Mouse (Mus musculus): Measurements from ENCODE around the gene Plekhg2. TPM values are rescaled to one million over a fixed set of nuclear protein-coding genes. Genes with fewer than 3 reads are reported as not detected.

Plekhg2 gene
- 47.1 and 61.8 TPM in 2 replicates for polyA plus RNA-seq (2015; fragmentation: Nextera tagmentation; extraction: Ambion mirVana)

DNA sequence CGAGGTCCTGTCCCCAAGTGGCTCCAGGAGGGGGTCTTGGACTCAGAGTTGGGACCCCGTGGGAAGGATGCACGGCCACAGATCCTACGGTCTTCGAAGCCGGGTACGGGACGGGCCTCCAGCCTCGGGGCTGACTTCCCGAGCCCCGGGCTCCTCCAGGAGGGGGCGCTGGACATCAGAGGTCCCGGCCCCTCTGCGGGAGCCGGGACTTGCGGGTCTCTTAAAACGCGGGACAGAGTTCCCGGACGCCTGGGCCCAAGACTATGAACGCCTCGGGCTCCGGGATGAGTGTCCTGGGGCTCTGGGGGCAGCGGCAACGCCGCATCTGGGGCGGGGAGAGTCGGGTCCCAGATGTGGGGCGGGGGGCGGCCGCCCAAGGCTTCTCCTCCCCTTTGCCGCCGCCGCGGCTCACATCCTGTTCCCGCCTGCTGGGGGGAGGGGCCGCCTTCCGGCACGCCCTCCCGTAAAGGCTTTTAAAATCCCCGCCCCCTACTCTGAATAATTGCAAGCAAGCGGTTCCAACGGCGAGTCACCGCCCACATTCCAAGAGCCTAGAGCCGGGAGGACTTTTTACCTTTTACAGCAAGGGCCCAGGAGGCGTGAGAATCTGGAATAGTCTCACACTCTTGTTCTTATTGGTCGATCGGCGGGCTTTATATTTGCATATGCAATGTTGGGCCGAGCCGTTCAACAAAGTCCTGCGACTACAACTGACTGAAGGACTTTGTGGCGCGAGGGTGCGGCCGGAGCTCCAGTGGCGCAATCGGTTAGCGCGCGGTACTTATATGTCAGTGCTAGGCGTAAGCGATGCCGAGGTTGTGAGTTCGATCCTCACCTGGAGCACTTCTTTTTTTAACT is at the start of gene Plekhg2:
Gene Plekhg2, minus strand, starts transcription at position 349 of the 858 bp plus-strand sequence.

GRCm38 (mm10) chr7:28392429-28393271 is 20.3 kb upstream of the Plekhg2 start, which contains the start of the genes Med29 and Paf1:
Med29 (minus strand) TSS chr7:28392708.
Paf1 (plus strand) TSS chr7:28392951.

DNA sequence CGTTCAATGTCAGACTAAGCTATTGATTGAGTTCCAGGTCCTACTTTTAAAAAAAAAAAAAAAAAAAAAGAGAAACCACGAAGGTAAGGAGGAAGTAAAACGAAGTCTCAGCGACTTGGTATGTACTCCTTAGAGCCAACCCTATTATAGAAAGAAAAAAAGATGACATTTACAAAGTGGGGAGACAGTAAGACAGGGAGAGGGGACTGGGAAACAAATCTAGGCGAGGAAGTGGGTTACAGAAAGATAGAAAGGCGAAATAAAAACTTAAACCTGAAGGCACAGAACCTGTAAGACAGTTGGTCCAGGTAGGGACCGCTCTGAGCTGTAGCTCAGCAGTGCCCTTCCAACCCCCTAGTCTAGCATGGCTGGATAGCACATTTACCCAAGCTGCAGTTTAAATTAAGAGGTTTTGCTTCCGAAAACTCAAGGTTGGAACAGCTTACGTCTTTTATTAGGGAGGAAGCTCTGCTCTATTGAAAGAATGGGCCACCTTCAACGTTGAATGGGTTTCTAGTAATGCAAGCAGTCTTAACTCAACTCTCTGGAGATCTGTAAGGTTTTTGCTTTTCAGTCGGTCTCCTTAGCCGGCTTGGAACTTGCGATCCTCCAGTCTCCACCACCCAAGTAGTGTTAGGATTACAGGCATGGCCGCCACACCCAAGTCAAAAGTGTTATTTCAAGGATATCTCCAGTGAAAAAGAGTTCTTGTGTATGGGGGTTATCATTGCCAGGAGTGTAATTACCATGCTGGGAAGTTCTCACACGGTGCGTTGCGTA is 8.0 kb upstream of the Plekhg2 start, which contains the start of gene Zfp36:
Gene Zfp36, minus strand, starts transcription at position 17 of the 780 bp plus-strand sequence.

DNA sequence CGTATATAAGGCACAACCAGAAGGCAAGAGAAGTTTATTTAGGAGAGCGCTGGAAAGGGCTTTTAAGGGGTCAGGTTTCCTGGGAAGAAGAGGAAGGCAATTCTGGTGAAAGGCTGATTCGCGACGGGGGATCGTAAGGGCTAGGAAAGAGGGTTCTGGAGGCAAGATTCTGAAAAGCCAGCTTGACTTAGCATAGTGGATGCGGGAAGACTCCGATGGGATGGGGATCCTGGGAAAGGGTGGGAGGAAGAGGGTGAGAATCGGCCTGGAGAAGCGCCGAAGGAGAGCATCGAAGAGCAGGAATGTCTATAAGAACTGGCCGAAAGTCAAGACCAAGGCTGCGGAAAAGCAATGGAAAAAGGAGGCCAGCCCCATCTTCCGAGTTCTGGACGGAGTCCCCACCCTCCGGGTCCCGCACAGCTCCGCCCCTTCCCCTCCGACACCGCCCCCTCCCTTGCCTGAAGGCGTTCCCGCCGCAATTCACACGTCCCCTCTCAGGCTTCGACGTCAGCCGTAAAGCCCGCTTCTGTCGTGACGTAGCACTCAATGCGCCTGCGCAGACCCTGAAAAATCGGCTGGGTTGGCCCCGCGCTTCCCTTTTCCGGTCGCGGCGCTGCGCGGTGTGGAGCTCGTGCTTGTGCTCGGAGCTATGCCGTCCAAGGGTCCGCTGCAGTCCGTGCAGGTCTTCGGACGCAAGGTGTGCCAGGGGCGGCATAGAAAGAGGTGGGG is 22.1 kb downstream of the Plekhg2 start, which contains the start of gene Rps16:
Gene Rps16, plus strand, starts transcription at position 498 of the 729 bp plus-strand sequence.

DNA sequence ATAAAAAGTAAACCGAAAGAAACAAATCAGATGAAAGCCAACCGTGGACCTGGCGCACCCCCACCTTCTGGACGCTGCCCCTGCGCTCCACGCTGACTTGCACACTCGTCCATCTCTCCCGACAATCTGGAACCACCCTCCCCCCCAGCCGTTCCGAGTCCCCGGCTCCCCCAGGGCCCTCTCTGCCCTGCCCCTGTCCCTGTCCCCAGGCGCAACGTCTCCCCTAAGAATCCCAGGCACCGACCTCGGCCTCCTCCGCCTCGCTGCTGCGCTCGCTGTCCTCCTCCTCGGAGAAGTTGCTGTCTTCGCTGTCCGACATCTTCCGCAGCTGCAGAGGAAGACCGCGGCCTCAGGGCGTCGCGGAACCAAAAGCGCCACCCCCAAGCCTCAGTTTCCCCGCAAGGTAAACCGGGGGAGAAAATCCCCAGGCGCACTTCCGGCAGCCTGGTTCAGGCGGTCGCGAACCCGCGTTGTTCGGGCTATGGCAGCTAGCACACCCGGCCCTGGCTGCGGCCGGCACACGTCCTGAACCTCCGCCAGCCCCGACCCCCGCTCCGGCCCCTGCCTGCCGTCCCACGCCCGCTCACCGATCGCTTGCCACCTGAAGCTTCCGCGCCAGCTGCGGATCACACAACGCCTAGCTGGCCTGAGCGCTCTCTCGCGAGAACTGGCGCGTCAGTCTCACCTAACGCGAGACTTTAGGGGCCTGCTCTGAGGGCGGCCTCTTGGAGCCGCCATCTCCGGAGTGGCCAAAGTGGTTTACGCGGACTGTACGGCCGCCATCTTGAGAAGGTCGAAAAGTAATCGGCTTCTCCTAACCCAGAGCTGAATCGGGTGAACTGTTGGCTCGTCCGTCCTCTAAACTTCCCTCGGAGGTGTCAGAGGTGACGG is 34.0 kb downstream of the Plekhg2 start, which contains the start of gene Supt5:
Gene Supt5, minus strand, starts transcription at position 639 of the 891 bp plus-strand sequence.

DNA sequence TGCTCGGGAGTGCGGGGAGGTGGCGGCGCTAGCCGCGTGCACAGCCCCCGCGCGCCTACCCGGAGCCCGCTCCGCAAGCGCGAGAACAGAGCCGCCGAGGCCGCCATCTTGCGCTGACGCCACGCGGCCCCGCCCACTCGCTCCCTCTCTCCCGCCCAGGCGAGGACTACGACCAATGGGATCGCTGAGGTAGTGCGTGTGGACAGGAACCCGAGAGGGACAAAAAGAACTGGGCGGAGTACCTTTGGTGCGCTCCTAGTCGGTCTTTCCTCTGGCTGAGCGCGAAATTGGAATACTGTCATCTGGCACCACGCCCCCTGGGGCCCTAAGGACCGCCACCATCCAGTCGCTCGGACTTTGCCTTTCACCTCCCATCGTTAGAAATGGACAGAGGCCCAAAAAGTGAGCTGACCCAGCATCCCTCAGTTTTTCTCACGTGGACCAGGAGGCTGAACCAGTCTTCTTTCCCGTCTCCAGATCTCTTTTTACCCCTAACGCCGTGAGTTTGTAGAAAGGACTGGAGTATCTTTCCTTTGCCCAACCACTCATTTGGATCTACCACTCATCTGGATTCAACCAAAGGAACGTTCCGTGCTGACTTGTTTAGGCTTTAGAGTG is 60.4 kb downstream of the Plekhg2 start, which contains the start of gene Timm50:
Gene Timm50, minus strand, starts transcription at position 147 of the 618 bp plus-strand sequence.

Other genes starting within 250 kb of the Plekhg2 start
- 0.07 and 0.08 TPM in 2 replicates for gene 9530053A07Rik, start 243.1 kb downstream of the Plekhg2 start, polyA plus RNA-seq (2015; fragmentation: Nextera tagmentation; extraction: Ambion mirVana)
- gene Fbl, start 202.9 kb downstream of the Plekhg2 start, polyA plus RNA-seq (2015; fragmentation: Nextera tagmentation; extraction: Ambion mirVana), result 56.9 and 59.0 TPM in 2 replicates
- gene Dyrk1b, start 193.1 kb downstream of the Plekhg2 start, polyA plus RNA-seq (2015; fragmentation: Nextera tagmentation; extraction: Ambion mirVana), result 5.0 and 7.3 TPM in 2 replicates
- 2.6 and 4.0 TPM in 2 replicates for gene Eid2, start 104.7 kb downstream of the Plekhg2 start, polyA plus RNA-seq (2015; fragmentation: Nextera tagmentation; extraction: Ambion mirVana)
- gene Eid2b, start 94.9 kb downstream of the Plekhg2 start, polyA plus RNA-seq (2015; fragmentation: Nextera tagmentation; extraction: Ambion mirVana), result 7.9 and 9.2 TPM in 2 replicates
- 0.37 TPM in 1 of 2 replicates, not detected in the other for gene Selenov, start 81.4 kb downstream of the Plekhg2 start, polyA plus RNA-seq (2015; fragmentation: Nextera tagmentation; extraction: Ambion mirVana)
- 0.17 TPM in 1 of 2 replicates, not detected in the other for gene Dll3, start 70.4 kb downstream of the Plekhg2 start, polyA plus RNA-seq (2015; fragmentation: Nextera tagmentation; extraction: Ambion mirVana)
- gene Timm50, start 60.5 kb downstream of the Plekhg2 start, polyA plus RNA-seq (2015; fragmentation: Nextera tagmentation; extraction: Ambion mirVana), result 59.0 and 64.6 TPM in 2 replicates
- gene Supt5, start 33.9 kb downstream of the Plekhg2 start, polyA plus RNA-seq (2015; fragmentation: Nextera tagmentation; extraction: Ambion mirVana), result 43.2 and 47.1 TPM in 2 replicates
- gene Rps16, start 21.9 kb downstream of the Plekhg2 start, polyA plus RNA-seq (2015; fragmentation: Nextera tagmentation; extraction: Ambion mirVana), result 718 and 753 TPM in 2 replicates
- 49.3 and 49.5 TPM in 2 replicates for gene Zfp36, start 7.7 kb upstream of the Plekhg2 start, polyA plus RNA-seq (2015; fragmentation: Nextera tagmentation; extraction: Ambion mirVana)
- 31.0 and 32.3 TPM in 2 replicates for gene Med29, start 20.1 kb upstream of the Plekhg2 start, polyA plus RNA-seq (2015; fragmentation: Nextera tagmentation; extraction: Ambion mirVana)
- 59.8 and 81.5 TPM in 2 replicates for gene Paf1, start 20.4 kb upstream of the Plekhg2 start, polyA plus RNA-seq (2015; fragmentation: Nextera tagmentation; extraction: Ambion mirVana)
- gene Gmfg, start 64.8 kb upstream of the Plekhg2 start, polyA plus RNA-seq (2015; fragmentation: Nextera tagmentation; extraction: Ambion mirVana), result 15.1 and 21.8 TPM in 2 replicates
- 1.3 and 1.4 TPM in 2 replicates for gene Lrfn1, start 79.4 kb upstream of the Plekhg2 start, polyA plus RNA-seq (2015; fragmentation: Nextera tagmentation; extraction: Ambion mirVana)
- gene Ifnl2, start 137.9 kb upstream of the Plekhg2 start, polyA plus RNA-seq (2015; fragmentation: Nextera tagmentation; extraction: Ambion mirVana), result not detected in 2 replicates
- gene Ifnl3, start 150.2 kb upstream of the Plekhg2 start, polyA plus RNA-seq (2015; fragmentation: Nextera tagmentation; extraction: Ambion mirVana), result not detected in 2 replicates
- gene Sycn, start 168.3 kb upstream of the Plekhg2 start, polyA plus RNA-seq (2015; fragmentation: Nextera tagmentation; extraction: Ambion mirVana), result not detected in 2 replicates
- gene Nccrp1, start 174.7 kb upstream of the Plekhg2 start, polyA plus RNA-seq (2015; fragmentation: Nextera tagmentation; extraction: Ambion mirVana), result 0.24 and 0.51 TPM in 2 replicates
- gene Samd4b, start 225.5 kb upstream of the Plekhg2 start, polyA plus RNA-seq (2015; fragmentation: Nextera tagmentation; extraction: Ambion mirVana), result 14.6 and 20.1 TPM in 2 replicates
- gene Pak4, start 225.6 kb upstream of the Plekhg2 start, polyA plus RNA-seq (2015; fragmentation: Nextera tagmentation; extraction: Ambion mirVana), result 24.3 and 28.8 TPM in 2 replicates

All from urinary bladder, postnatal 0 days (tissue).